Mouse (Mus musculus) lung, postnatal 14 days (tissue): ENCODE measurements around the gene Mia2.
"Not testable (repeated sequence)": the region's sequence is repeated elsewhere in the genome, so short reads cannot be mapped to it uniquely, and the experiment has no call there.

Experiments
- DNase-seq: peaks from one replicate; pipeline ENCODE4 v3.0.0; 2021

Gene Mia2

GRCm38 (mm10) chr12:59095104-59096025, at the start of gene Mia2:
TSS of gene Mia2 (plus strand) at chr12:59095799.
- DNase-seq: no peak

DNA sequence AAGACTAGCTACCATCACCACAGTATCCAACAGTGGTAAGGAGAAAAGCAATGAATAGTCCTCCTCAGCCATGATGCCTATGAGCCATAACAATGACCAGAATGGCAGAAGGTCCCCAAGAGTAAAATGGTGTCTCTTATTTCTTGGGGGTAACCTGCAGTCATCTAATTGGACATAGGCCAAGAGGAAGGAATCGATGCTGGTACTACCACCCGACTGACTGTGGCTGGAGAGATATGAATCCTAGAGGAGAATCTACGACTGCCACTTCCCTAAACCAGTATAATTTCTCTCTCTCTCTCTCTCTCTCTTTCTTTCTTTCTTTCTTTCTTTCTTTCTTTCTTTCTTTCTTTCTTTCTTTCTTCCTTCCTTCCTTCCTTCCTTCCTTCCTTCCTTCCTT, 43.1 kb upstream of the Mia2 start:
- DNase-seq: no peak

GRCm38 (mm10) chr12:59053166-59053565, 42.4 kb upstream of the Mia2 start:
- no peak for DNase-seq

- no peak for DNase-seq
Measured at GRCm38 (mm10) chr12:59053976-59054375, 41.6 kb upstream of the Mia2 start.

DNA sequence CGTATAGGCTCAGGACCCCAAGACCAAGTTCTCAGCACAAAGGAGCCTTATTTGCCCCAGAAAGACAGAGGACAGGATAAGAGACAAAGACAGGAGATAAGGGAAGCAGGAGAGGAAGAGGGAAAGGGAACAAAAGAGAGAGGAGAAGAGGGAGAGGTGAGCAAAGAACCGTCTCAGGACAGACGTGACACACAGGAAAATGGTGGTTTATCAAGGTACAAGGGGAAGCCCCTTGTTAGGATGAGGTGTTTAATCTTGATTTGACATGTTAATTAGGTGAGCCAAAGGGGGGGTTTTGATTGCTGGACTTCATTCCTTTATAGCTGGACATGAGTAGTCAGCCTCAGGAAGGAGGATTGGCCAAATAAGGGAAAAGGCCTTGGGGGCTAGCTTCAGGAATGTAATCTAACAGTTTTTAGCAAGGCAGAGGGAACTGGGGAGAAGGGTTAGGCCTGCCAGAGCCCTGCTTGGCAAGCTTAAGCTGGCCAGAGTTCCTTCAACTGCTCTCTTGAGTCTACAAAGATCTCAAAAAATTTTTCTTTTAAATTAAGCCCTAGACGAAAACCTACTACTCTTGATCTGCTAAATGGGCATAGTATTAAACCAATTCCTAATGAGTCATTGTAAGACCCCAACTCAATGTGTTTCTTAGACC, 40.3 kb upstream of the Mia2 start:
- DNase-seq: no peak

- DNase-seq: no peak
Measured at GRCm38 (mm10) chr12:59056222-59056621, 39.4 kb upstream of the Mia2 start.

GRCm38 (mm10) chr12:59058242-59058641, 37.4 kb upstream of the Mia2 start:
- DNase-seq: not testable (repeated sequence)

DNA sequence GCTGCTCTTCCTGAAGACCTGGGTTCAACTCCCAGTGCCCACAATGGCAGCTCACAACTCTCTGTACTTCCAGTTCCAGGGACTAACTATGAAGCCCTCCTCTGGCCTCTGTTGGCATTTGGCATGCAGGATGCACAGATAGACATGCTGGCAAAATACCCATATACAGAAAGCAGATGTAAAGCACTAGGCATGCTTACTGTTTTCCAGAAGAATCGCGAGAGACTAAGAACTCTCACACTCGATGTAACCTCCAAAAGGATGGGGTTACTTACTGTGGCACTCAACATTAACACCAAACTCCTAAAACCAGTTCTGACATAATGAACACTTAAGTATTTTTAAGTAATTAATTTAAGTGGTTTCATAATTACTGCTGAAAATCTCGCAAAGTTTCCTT, 35.3 kb upstream of the Mia2 start:
- DNase-seq: no peak

- DNase-seq: peak; percentile 82
Measured at GRCm38 (mm10) chr12:59060993-59061595, 34.5 kb upstream of the Mia2 start, which contains the start of gene Trappc6b. TSS of gene Trappc6b (minus strand) at chr12:59061472.

DNA sequence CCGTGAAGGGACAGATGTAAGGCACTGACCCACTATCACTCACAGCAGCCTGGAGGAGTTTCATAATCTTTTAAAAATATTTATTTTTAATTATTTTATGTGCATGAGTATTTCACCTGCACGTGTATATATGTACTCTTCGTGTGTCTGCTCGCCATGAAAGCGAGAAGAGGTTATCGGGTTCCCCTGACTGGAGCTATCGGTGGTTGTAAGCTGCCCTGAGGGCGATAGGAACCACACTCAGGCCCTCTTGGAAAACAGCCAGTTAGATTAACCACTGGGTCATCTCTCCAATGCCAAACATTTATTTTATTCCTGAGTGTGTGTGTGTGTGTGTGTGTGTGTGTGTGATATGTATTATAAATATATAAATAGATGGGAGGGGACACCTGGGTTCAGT, 30.8 kb upstream of the Mia2 start:
- no peak for DNase-seq

DNA sequence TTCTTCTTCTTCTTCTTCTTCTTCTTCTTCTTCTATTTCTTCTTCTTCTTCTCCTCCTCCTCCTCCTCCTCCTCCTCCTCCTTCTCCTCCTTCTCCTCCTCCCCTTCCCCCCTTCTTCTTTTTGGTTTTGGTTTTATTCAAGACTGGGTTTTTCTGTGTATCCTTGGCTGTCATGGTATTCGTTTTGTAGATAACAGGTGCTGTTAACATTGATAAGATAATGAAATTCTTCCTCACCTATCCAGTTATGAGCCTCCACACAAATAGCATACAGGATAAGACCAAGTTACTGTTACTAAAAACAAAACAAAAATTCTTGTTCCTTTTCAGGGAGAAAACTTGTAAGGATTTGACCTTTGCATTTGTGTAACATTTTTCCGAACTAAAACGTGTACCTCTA, 29.8 kb upstream of the Mia2 start:
- no peak for DNase-seq

GRCm38 (mm10) chr12:59066448-59067077, 29.0 kb upstream of the Mia2 start, which contains the start of gene Pnn:
TSS of gene Pnn (plus strand) at chr12:59066884.
- peak; percentile 95 for DNase-seq

DNA sequence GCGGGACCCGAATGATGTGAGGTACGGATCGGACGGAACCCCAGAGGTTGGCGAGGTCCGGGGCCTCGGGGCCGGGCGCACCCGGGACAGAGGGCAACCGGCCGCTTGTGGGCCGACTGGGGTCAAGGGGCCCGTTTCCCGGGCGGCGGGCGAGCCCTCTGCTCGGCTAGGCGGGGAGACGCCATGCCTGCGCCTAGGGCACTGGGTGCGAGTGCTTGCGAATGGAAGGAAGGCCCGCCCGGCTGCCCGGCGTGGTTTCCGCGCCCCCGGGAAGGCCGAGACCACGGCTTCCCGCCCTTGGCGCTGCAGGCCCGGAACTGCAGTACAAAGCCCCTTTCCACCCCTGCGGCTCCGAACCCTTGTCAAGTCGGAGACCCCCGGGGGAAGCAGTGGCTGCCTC, 28.5 kb upstream of the Mia2 start:
- peak; percentile 32 for DNase-seq

GRCm38 (mm10) chr12:59068791-59069190, 26.8 kb upstream of the Mia2 start:
- no peak for DNase-seq

DNA sequence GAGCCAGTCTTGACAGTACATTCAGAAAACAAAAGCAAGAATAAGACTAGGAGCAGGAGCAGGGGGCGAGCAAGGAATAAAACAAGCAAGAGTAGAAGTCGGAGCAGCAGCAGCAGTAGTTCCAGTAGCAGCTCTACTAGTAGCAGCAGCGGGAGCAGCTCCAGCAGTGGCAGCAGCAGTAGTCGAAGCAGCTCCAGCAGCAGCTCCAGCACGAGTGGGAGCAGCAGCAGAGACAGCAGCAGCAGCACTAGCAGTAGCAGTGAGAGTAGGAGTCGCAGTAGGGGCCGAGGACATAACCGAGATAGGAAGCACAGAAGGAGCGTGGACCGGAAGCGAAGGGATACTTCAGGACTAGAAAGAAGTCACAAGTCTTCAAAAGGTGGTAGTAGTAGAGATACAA, 23.3 kb upstream of the Mia2 start:
- no peak for DNase-seq

- no peak for DNase-seq
Measured at GRCm38 (mm10) chr12:59074052-59074451, 21.5 kb upstream of the Mia2 start.

DNA sequence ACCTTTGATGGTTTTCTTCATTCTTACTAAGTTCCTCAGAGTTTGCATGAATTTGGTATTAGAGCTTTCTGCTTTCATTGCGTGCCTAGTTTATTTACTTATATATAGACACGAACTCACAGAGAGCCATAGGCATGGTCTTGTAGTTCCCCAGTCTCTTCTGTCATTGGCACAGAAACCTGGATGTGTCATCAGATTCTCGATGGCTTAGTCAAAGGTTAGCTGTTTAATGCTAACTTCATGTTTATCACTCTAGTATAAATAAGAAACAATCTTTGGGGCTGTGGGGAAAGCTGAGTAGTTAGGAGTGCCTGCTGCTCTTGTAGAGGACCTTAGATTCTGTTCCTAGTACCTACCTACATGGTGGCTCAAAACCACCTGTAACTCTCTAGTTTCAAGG, 18.6 kb upstream of the Mia2 start:
- DNase-seq: no peak

DNA sequence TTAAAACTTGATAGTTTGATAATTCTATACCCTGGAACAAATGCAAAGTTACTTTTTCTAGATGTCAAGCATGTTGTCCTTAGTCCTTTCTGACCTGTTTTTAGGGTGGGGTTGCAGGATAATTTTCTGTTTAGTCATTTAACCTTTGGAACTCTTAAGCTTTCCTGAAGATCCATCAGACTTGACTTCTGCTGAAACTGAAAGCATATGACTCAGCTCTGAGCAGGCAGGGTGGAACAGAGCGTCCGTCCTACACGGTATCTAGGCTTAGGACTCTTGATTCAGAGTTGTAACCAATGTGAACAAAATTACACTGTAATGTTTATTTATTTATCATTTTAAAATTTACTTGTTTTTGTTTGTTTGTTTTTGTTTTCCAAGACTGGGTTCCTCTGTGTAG, 17.7 kb upstream of the Mia2 start:
- DNase-seq: no peak

DNA sequence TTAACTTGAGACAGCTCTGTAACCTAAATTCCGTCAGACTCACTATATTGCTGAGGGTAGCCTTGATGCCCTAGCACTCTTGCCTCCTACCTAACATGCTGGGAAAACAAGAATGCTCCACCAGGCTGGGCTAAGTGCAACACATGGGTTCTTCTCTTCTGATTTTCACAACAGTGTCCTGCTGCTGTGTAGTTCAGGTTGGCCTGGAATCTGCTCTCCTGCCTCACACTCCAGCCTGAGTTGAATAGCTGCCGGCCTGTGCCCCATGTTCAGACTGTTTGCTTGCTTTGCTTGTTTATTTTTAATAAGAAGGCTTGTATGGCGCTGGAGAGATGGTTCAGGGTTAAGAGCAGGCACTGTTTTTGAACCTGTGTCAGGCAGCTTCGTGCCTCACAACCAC, 15.1 kb upstream of the Mia2 start:
- DNase-seq: no peak

DNA sequence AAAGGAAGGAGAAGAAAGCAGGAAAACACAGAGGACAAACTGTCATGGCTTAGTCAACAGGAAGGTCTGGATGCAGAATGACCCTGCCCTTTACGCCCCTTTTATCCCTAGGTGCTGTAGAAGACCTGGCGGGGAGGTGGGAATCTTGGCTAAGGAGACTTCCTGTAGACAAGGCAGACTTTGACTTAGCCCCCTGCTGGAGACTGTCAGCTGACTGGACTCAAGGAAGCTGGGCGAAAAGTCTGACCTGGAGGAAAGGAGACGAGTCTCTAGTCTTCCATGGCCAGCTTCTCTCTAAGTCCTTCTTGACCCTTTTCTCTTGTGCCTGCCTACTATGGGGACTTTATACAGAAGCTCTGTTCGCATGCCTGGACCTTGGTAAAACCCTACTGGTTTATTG, 11.2 kb upstream of the Mia2 start:
- DNase-seq: no peak

GRCm38 (mm10) chr12:59086171-59086570, 9.4 kb upstream of the Mia2 start:
- no peak for DNase-seq

DNA sequence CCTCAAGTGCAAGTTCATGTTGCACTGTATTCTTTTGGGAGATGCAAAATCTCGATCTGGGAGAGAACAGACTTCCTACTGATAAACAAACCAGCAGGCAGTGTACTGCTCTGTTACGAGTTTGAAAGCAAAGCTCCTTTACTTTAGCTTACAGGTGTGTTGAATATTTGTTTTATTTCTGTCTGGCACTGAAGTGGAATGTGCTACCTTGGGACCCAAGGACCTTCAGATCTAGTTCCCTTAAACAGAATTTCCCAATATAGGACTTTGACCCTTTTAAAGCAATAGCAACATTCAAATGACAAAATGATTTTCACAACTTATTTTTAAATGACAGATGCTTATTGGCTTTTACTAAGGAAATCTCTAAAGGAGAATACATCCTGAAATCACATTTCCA, 2.1 kb upstream of the Mia2 start:
- no peak for DNase-seq

DNA sequence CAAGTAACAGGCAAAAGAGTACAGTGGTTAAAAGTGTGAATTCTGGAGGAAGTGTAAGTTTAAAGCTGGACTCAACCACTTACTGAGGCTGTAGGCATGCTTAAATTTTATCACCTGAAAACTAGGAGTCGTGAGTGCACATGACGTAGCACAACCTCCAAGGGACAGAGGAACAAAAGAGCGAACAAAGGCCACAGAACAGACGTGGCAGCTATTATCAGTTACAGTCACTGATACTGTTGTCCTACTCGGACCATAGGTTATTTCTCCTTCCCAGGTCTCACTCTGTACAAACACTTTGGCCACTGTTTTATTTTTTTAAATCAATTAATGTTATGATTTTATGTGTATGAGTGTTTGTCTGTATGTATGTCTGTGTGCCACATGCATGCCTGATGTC, 9.2 kb downstream of the Mia2 start:
- DNase-seq: no peak
